Mouse (Mus musculus) adrenal gland, postnatal 25 days (tissue): Measurements from ENCODE around the gene Mast4. TPM values are rescaled to one million over a fixed set of nuclear protein-coding genes. Genes with fewer than 3 reads are reported as not detected.
"Not testable (repeated sequence)": the region's sequence is repeated elsewhere in the genome, so short reads cannot be mapped to it uniquely, and the experiment has no call there.

Source experiments
- DNase-seq: peaks from one replicate; pipeline ENCODE4 v3.0.0; 2021; ENCODE audit warnings: mixed read lengths
- total RNA-seq: library from RNA; stranded (reverse); gene quantifications from 2 replicates; pipeline ENCODE4 v1.2.3, GENCODE M21; 2021

Mast4 gene
- total RNA-seq, 1 experiment from 2014 or later, result 83.7 TPM

GRCm38 (mm10) chr13:102746803-102747561 is 587.3 kb downstream of the Mast4 start:
- DNase-seq, result no peak

DNA sequence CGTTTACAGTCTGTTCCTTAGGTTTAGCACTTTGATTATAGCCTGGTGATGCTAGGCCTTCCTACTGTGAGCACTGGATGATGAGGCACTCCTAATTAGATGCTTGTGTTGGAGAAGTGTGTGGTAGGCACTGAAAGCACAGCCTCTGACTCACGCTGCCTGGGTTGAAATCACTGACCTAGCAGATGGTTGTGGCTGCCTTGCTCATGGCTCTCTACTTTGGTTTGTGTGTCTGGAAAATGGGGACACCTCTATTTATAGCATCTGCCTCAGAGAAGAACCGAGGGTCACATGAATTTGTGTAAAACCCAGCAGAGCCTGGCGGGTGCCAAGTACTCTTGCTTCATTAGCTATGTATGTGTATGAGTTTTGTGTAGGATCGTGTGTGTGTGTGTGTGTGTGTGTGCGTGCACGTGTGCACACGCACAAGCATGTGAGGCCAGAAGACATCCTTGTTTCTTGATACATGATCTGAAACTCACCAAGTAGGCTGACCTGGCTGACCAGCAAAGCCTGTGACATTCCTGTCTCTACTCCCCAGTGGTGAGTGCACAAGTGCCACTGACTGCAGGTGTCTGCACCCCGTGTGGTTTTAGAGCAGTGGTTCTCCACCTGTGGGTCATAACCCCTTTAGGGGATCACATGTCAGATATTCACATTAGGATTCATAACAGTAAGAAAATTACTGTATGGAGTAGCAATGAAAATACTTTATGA is 588.5 kb downstream of the Mast4 start:
- no peak for DNase-seq

DNA sequence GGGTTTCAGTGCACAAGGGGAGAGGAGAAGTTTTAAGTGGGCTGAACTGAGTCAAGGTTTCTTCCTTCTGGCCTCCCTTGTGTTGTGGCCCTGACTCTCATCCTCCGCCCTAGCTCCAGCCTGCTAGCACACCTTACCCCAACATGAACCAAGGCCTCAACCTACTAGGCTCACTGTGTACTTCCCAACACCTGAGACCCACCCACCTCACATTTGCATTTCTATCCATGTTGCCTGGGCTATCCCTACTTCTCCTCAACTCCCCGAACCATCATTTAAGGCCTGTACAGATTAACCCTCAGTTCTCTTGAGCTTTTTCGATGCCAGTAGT is 589.1 kb downstream of the Mast4 start:
- DNase-seq, result no peak

GRCm38 (mm10) chr13:102744481-102745269 is 589.6 kb downstream of the Mast4 start:
- peak; percentile 46 for DNase-seq

DNA sequence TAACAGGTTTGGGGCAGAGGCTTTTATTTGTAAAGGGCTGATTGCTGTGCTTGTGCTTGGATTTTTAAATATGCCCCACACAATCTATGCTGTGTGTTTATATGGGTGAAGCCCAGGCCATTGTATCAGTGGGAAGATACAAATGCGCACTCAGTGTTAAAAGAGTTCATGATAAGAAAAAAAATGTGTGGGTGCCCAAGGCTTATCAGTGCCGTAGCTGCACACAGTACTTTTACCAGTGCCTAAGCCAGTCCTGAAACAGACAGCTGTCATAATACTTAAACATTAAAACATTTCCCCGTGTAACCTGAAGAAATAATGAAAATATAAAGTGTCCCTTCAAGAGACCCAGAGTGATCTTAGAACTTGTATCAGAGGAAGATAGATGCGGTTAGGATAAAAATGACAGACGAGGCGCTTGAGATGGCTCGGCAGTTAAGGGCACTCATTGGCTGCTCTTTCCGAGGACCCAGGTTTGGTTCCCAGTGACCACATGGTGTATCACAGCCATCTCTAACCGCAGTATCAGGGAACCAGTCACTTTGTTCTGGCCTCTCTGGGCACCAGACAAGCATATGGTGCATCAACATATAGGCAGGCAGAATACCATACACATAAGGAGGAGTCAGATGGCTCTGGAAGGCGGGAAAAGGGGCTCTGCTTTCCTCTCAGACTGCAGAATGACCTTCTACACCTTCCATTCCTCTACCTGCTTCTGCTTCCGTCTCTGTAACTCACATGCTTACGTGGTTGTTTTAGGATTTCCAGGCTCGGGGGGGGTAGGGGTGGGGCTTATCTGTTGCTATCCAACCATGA is 594.4 kb downstream of the Mast4 start:
- no peak for DNase-seq

DNA sequence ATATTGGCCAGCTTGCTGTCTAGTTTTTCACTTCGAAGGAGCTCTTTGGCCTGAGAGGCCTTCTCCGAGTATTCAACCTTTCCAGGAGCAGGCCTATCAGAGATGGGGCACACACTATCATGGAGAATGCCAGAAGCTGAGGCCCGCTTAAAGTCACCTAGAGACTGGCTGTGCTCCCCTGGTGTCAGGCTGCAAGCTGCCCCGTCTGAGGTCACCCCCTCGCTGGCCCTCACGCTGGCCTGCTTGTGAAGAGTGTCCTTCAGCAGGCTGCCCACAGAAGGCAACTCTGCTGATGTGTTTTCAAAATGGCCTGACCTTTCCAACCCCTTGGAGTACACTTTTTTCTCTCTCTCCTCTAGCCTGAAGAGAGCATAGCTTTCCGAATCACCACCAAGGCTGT is 596.5 kb downstream of the Mast4 start:
- no peak for DNase-seq

GRCm38 (mm10) chr13:102733063-102733462 is 601.2 kb downstream of the Mast4 start:
- DNase-seq, result no peak

DNA sequence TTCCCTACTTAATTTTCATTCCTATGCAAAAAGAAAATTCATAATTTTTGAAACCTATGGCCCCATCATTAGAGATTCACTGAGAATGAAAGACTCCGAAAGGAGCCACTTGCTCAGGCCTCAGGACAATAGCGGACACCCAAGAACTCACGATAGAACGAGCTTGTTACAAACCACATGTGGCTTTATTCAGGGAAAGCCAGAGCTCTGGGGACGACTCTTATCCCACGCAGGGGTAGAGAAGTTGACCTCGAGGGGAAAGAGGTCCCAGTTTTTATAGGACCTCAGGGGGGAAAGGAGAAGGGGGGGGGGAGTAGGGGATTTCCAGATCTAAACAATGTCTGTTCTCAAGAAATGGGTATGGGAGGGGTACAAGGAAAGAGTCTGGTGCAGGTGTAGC is 605.3 kb downstream of the Mast4 start:
- DNase-seq, result not testable (repeated sequence)

GRCm38 (mm10) chr13:102728035-102728434 is 606.3 kb downstream of the Mast4 start:
- DNase-seq, result no peak

GRCm38 (mm10) chr13:102726876-102727275 is 607.4 kb downstream of the Mast4 start:
- DNase-seq, result no peak

DNA sequence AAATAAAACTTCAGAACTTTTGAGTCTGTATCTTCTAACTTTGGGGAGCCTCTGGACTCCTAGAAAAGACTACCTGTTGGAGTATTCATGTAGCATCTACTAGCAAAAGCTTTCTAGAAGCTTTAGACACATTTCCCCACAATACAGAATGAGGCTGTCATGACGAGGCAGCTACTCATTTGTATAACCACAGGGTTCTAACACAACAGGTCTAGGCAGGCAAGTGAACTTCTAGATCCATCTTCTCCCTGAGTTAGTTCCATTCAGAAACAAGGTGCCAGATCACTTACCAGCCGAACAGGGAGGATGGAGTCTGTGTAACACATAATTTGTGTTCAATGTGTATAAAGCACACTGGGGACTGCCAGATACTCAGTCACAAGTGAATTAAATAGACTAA is 608.4 kb downstream of the Mast4 start:
- DNase-seq, result no peak

- DNase-seq, result no peak
Measured at GRCm38 (mm10) chr13:102725416-102725815, 608.9 kb downstream of the Mast4 start.

- DNase-seq, result no peak
Measured at GRCm38 (mm10) chr13:102716973-102717372, 617.3 kb downstream of the Mast4 start.

GRCm38 (mm10) chr13:102700744-102701143 is 633.6 kb downstream of the Mast4 start:
- DNase-seq, result no peak

DNA sequence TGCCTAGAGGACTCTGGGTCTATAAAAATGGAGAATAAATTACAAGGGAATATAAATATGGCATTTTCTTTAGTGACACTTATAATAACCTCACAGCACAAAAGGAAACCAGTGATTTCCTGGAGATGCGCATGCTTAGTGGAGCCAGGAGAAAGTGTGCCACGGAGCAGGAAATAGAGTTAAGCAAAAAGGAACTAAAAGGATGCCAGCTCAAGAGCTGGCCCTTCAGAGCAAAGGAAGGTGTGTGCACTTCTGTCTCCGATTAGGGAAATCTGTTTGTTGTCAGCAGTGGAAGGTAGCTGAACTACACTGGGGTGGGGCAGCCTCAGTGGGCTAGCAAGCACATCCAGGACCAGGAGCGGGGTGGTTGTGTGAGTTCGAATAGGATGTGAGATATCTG is 634.1 kb downstream of the Mast4 start:
- DNase-seq, result no peak

- DNase-seq, result peak; percentile 78
Measured at GRCm38 (mm10) chr13:102698751-102699323, 635.5 kb downstream of the Mast4 start.

DNA sequence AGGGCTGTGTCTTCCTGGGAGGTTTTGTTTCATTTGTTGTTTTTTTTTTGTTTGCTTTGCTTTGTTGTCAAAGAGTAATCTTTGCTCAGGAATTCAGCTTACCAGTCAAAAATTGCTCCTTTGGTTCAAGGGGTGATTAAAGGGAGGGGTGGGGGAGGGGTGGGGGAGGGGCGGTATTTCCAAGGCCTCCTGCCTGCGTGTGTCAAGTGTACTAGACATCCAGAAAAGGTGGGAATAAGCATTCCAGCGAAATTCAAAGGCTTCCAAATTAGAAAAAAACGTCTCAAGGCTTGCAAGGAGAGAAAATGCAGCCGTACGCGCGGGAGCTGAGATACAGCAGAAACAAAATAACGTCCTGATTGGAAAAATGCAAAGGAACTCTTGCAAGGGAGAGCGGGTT is 636.0 kb downstream of the Mast4 start:
- DNase-seq, result no peak

DNA sequence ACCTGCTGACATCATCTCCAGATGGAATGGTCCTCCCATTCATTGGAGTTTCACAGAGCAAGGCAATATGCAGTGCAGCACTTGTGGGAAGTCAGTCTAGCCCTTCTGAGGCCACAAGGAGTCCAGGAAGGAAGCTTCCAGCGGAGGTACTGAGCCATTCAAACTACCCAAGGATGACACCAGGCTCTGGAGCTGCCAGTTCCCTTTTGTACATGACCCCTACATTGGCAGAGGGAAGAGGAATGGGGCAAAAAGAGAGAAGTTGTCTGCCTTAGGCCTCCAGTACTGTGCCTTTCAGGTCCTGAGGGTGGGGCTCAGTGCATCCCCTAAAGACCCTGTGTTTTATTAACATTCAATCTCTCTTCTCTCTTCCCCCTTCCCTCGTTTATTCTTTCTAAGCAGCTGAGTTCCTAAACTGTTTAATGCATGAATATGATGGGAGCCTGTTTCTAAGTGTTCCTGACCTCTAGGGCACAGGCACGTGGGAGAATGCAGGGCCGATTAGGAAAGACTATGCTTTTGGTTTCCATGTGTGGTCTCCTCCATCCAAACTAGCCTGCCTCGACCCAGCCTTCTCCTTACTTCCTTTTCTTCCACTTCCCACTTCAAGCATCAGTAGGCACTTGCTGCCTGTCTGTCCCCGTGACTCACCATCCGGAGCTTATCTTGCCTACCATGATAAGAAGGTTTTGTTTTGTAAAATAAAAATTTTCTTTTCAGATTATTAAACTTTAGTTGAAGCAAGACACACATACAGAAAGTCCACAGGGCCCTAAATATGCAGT is 639.0 kb downstream of the Mast4 start:
- DNase-seq, result no peak

DNA sequence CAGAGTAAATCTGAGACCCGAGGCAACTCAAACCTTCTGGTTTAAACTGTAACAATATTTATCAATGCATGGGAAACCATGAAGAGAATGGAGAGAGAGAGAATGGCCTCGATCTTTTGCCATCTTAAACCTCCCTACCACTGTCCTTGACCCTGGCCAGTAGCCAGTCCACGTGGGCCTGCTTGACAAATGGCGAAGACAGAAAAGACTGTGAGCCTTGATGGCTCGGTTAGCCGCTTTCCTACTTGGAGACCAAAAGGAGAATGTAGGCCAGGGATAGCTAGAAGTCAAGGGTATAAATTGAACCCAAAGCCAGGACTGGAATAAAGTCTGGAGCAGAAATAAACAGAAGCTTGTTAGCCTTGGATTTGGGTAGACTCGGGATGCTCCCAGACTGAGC is 640.1 kb downstream of the Mast4 start:
- no peak for DNase-seq

DNA sequence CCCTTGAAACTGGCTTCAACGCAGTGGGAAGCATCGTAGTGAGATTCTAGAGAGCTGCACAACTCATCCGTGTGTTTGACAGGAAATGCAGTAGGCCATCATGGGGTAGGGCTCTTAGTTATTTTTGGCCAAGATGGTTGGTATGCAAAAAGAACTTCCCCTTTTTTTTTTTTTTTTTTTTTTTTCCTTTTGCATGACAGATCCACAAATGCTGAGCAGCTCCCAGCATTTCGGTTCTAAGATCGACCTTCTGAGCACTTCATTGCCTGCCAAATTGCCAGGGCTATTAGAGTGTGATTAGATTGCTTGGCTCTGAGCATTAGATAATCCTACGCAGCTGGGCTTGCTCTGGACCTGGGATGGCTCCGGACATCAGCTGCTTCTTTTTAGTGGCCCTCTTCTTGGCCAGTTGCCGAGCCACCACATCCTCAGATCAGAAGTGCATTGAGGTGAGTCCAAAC is 640.9 kb downstream of the Mast4 start, which contains the start of gene Cd180:
TSS of gene Cd180 (plus strand) at position 218 of the 461 bp plus-strand sequence.
- DNase-seq, result peak; percentile 14
